Comparison of ENCODE assay signal across 16 mouse cellular contexts in the genomic region with DNA sequence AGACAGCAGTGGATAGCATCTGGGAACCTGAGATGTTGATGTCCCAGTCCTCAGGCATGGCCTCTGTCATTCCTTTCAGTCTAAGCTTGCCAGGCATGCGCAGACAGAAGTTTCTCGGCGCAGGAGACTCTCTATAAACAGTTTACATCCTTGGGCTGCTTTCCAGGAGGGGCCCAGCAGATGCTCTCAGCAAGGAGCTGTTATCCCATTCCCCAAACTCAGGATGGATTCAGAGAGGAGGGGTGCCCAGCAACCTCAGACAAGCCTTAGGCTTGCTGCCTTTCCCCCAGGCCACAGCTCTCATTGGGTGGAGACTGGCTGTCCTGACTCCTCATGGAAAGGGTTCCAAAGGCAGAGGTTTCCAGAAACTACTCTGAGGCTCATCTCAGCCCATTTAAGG. TPM values are rescaled to one million over a fixed set of nuclear protein-coding genes. Genes with fewer than 3 reads are reported as not detected.
A peak's percentile ranks its signal among the peaks of the same experiment; 100 is the strongest.
DNase-seq lines count a peak whose midpoint lies in the region; ATAC-seq and TF ChIP-seq lines count a peak whose summit lies in the region.
"Had no signal": no experiment of that assay in that cellular context is flagged by ENCODE, and none has a peak within 500 bp of the region (broad histone marks: within the 10 kb centered on the region; RNA-seq: fewer than 3 reads in every experiment).

No protein-coding gene starts in this region.

- no peaks in the 10 kb centered on the region for H3K9me3 ChIP-seq in midbrain, embryonic 11.5 days (ENCODE audit: control insufficient read depth, low read length)
- H3K9me3 ChIP-seq in midbrain, postnatal 0 days (ENCODE audit: low read length) = peaks cover 4% of the 10 kb centered on the region; the same call in 1 of the 2 replicates
- H3K9me3 ChIP-seq in limb, embryonic 10.5 days (replicated peaks) = no peaks in the 10 kb centered on the region
- no peaks in the 10 kb centered on the region for H3K9me3 ChIP-seq in heart, embryonic 10.5 days
- H3K9me3 ChIP-seq: G1E had no signal

- no peak overlapping the region for H3K9ac ChIP-seq in midbrain, embryonic 11.5 days (ENCODE audit: low read length)
- no peak overlapping the region for H3K9ac ChIP-seq in midbrain, postnatal 0 days (replicated peaks; ENCODE audit: low read length, poor library complexity, severe bottlenecking)

- DNase-seq in midbrain, embryonic 11.5 days (ENCODE audit: low spot score, missing footprints) = peak; percentile 82
- DNase-seq in midbrain, postnatal 0 days (ENCODE audit: low spot score) = no peak
- no peak for DNase-seq in limb, embryonic 10.5 days (ENCODE audit: low spot score)
- DNase-seq in lung, postnatal 25 days (ENCODE audit: low spot score) = peak; percentile 38
- no peak for DNase-seq in spleen, adult 12 weeks (ENCODE audit: low spot score)
- no peak for DNase-seq in heart, embryonic 10.5 days (ENCODE audit: low spot score)
- no peak for DNase-seq in ovary, postnatal 10 days (ENCODE audit: low spot score)
- DNase-seq: adrenal gland, adult 8-10 months; cerebellum, adult 8-10 months; gastrocnemius, postnatal 25 days; heart, postnatal 4 days; kidney, postnatal 25 days; midbrain, embryonic 14.5 days had no signal

- TF ChIP-seq CTCF in midbrain, postnatal 0 days (IDR thresholded peaks at IDR 0.05) = no peak

- H3K4me2 ChIP-seq in midbrain, embryonic 11.5 days = no peak overlapping the region
- H3K4me2 ChIP-seq in midbrain, postnatal 0 days (ENCODE audit: low read depth, low read length, poor library complexity, severe bottlenecking) = no peak overlapping the region
- H3K4me2 ChIP-seq: heart, embryonic 11.5 days had no signal

- no peak overlapping the region for H3K4me3 ChIP-seq in midbrain, embryonic 11.5 days (ENCODE audit: low read depth, low read length)
- H3K4me3 ChIP-seq in midbrain, postnatal 0 days (ENCODE audit: low read depth, low read length) = no peak overlapping the region
- H3K4me3 ChIP-seq in limb, embryonic 10.5 days = no peak overlapping the region
- H3K4me3 ChIP-seq in heart, embryonic 10.5 days = no peak overlapping the region
- H3K4me3 ChIP-seq: erythroblast, embryonic 14.5 days had no signal

- no peaks in the 10 kb centered on the region for H3K36me3 ChIP-seq in midbrain, embryonic 11.5 days (ENCODE audit: control insufficient read depth, insufficient read depth, low read length)
- H3K36me3 ChIP-seq in midbrain, postnatal 0 days (ENCODE audit: insufficient read depth, low read length) = no peaks in the 10 kb centered on the region
- no peaks in the 10 kb centered on the region for H3K36me3 ChIP-seq in limb, embryonic 10.5 days
- peaks cover 3% of the 10 kb centered on the region; the same call in 1 of the 2 replicates for H3K36me3 ChIP-seq in heart, embryonic 10.5 days
- H3K36me3 ChIP-seq: G1E had no signal

- no peaks in the 10 kb centered on the region for H3K27me3 ChIP-seq in midbrain, embryonic 11.5 days (ENCODE audit: control insufficient read depth, insufficient read depth, low read length)
- no peaks in the 10 kb centered on the region for H3K27me3 ChIP-seq in midbrain, postnatal 0 days (ENCODE audit: insufficient read depth, low read length)
- H3K27me3 ChIP-seq in limb, embryonic 10.5 days (ENCODE audit: low read depth, poor library complexity, severe bottlenecking) = no peaks in the 10 kb centered on the region
- no peaks in the 10 kb centered on the region for H3K27me3 ChIP-seq in heart, embryonic 10.5 days (ENCODE audit: insufficient read depth, poor library complexity, severe bottlenecking)

- ATAC-seq in midbrain, embryonic 11.5 days (ENCODE audit: low FRiP score) = no peak
- no peak for ATAC-seq in midbrain, postnatal 0 days (ENCODE audit: low FRiP score)

- H3K4me1 ChIP-seq in midbrain, embryonic 11.5 days (ENCODE audit: control insufficient read depth, insufficient read depth, low read length) = peaks cover 8% of the 10 kb centered on the region
- H3K4me1 ChIP-seq in midbrain, postnatal 0 days (ENCODE audit: insufficient read depth, low read length) = no peaks in the 10 kb centered on the region
- H3K4me1 ChIP-seq in limb, embryonic 10.5 days = peaks cover 43% of the 10 kb centered on the region
- peaks cover 33% of the 10 kb centered on the region for H3K4me1 ChIP-seq in heart, embryonic 10.5 days

- 76% methylated on average over 3 of the region's 3 CpGs for WGBS in midbrain, embryonic 11.5 days
- 72% methylated on average over 3 of the region's 3 CpGs for WGBS in midbrain, postnatal 0 days
- WGBS in limb, embryonic 10.5 days = 49% methylated on average over 3 of the region's 3 CpGs
- WGBS in heart, embryonic 10.5 days = 64% methylated on average over 3 of the region's 3 CpGs

- H3K27ac ChIP-seq in midbrain, embryonic 11.5 days (ENCODE audit: low read depth, low read length) = no peak overlapping the region
- no peak overlapping the region for H3K27ac ChIP-seq in midbrain, postnatal 0 days (ENCODE audit: low read depth, low read length)
- H3K27ac ChIP-seq in limb, embryonic 10.5 days = 0 out of 2 replicates have a peak overlapping the region, but pooled peaks have one; percentile 25
- no peak overlapping the region for H3K27ac ChIP-seq in heart, embryonic 10.5 days

RNA-seq across cellular contexts. Expression of a gene that starts 1.5 kb away (rescaled TPM):
- polyA plus RNA-seq in midbrain, embryonic 11.5 days (2014; fragmentation: Nextera tagmentation; extraction: Ambion mirVana) = 3.9 TPM in 2 replicates
- 0.47 and 1.9 TPM in 2 replicates for total RNA-seq in midbrain, postnatal 0 days (2014; rRNA removed)
- 4.2 and 6.1 TPM in 2 replicates for polyA plus RNA-seq in midbrain, postnatal 0 days (2015; fragmentation: Nextera tagmentation; extraction: Ambion mirVana)
- polyA plus RNA-seq in limb, embryonic 10.5 days (2016; fragmentation: Nextera tagmentation; extraction: Ambion mirVana) = 7.2 and 8.7 TPM in 2 replicates
- 12.6 and 13.7 TPM in 2 replicates for polyA plus RNA-seq in heart, embryonic 10.5 days (2016; fragmentation: Nextera tagmentation; extraction: Ambion mirVana)

Comparison
In these comparisons a context has a peak if more than half of its experiments do, and no peak if none do; other contexts are left out.
1. DNase-seq: peak in midbrain, embryonic 11.5 days (single experiment) and lung, postnatal 25 days (single experiment); none in midbrain, postnatal 0 days (single experiment), limb, embryonic 10.5 days (single experiment), spleen, adult 12 weeks (single experiment), heart, embryonic 10.5 days (single experiment) and ovary, postnatal 10 days (single experiment).